Mouse (Mus musculus): ENCODE results near the gene Adprhl2. TPM values are rescaled to one million over a fixed set of nuclear protein-coding genes. Genes with fewer than 3 reads are reported as not detected.

The Adprhl2 gene
- polyA plus RNA-seq, 1 experiment from 2014 or later: 62.2 TPM

- H3K36me3 ChIP-seq (ENCODE audit: control insufficient read depth, insufficient read depth, low read length): no peaks in the 10 kb centered on the region
- H3K9me3 ChIP-seq (ENCODE audit: control insufficient read depth, low read length): no peaks in the 10 kb centered on the region
- peak overlapping the region; percentile 40 for H3K4me3 ChIP-seq (ENCODE audit: low read depth, low read length)
- peaks cover 6% of the 10 kb centered on the region; the same call in 1 of the 2 replicates for H3K4me1 ChIP-seq (replicated peaks; ENCODE audit: control insufficient read depth, insufficient read depth, low read length)
- H3K9ac ChIP-seq (ENCODE audit: low read depth, low read length): no peak overlapping the region
- no peak for ATAC-seq (replicated peaks; ENCODE audit: low FRiP score)
- H3K27ac ChIP-seq (ENCODE audit: low read depth, low read length): no peak overlapping the region
- whole genome bisulfite sequencing: 10% methylated on average over 27 of the region's 27 CpGs
- H3K4me2 ChIP-seq: peak overlapping the region; percentile 59
- DNase-seq (ENCODE audit: low spot score): no peak
- peaks cover 70% of the 10 kb centered on the region for H3K27me3 ChIP-seq (replicated peaks; ENCODE audit: control insufficient read depth, insufficient read depth, low read length)
These were observed 19.8 kb downstream of the Adprhl2 start for GRCm38 (mm10) chr4:126301584-126302309.

GRCm38 (mm10) chr4:126300916-126301583, 20.5 kb downstream of the Adprhl2 start:
- DNase-seq (ENCODE audit: low spot score): no peak
- Histone ChIP-seq H3K4me2 (peak overlapping the region; percentile 59), H3K4me3 (ENCODE audit: low read depth, low read length) (peak overlapping the region; percentile 40), H3K36me3 (ENCODE audit: control insufficient read depth, insufficient read depth, low read length) (no peaks in the 10 kb centered on the region), H3K9ac (ENCODE audit: low read depth, low read length) (no peak overlapping the region), H3K27me3 (replicated peaks; ENCODE audit: control insufficient read depth, insufficient read depth, low read length) (peaks cover 77% of the 10 kb centered on the region), H3K9me3 (ENCODE audit: control insufficient read depth, low read length) (no peaks in the 10 kb centered on the region), H3K27ac (ENCODE audit: low read depth, low read length) (no peak overlapping the region), H3K4me1 (replicated peaks; ENCODE audit: control insufficient read depth, insufficient read depth, low read length) (peaks cover 6% of the 10 kb centered on the region; the same call in 1 of the 2 replicates)
- WGBS: 2% methylated on average over 50 of the region's 50 CpGs
- ATAC-seq (replicated peaks; ENCODE audit: low FRiP score): no peak

- ATAC-seq (replicated peaks; ENCODE audit: low FRiP score): no peak
These were observed 24.8 kb downstream of the Adprhl2 start for GRCm38 (mm10) chr4:126296617-126297101.

GRCm38 (mm10) chr4:126295937-126296336, 25.6 kb downstream of the Adprhl2 start:
- Histone ChIP-seq H3K9me3 (ENCODE audit: control insufficient read depth, low read length) (no peaks in the 10 kb centered on the region), H3K27ac (ENCODE audit: low read depth, low read length) (no peak overlapping the region), H3K4me2 (no peak overlapping the region), H3K9ac (ENCODE audit: low read depth, low read length) (no peak overlapping the region), H3K4me3 (ENCODE audit: low read depth, low read length) (no peak overlapping the region), H3K36me3 (ENCODE audit: control insufficient read depth, insufficient read depth, low read length) (no peaks in the 10 kb centered on the region), H3K27me3 (replicated peaks; ENCODE audit: control insufficient read depth, insufficient read depth, low read length) (peaks cover 59% of the 10 kb centered on the region), H3K4me1 (replicated peaks; ENCODE audit: control insufficient read depth, insufficient read depth, low read length) (peaks cover 3% of the 10 kb centered on the region; the same call in 1 of the 2 replicates)
- 32% methylated on average over 4 of the region's 4 CpGs for WGBS
- ATAC-seq (replicated peaks; ENCODE audit: low FRiP score) (no peak), DNase-seq (ENCODE audit: low spot score) (no peak)

More at GRCm38 (mm10) chr4:126296617-126297101, 24.8 kb downstream of the Adprhl2 start:
- Histone ChIP-seq H3K9ac (ENCODE audit: low read depth, low read length) (peak overlapping the region; percentile 2; the same call in 1 of the 2 replicates), H3K27ac (ENCODE audit: low read depth, low read length) (no peak overlapping the region), H3K9me3 (ENCODE audit: control insufficient read depth, low read length) (no peaks in the 10 kb centered on the region), H3K4me2 (peak overlapping the region; percentile 71), H3K27me3 (replicated peaks; ENCODE audit: control insufficient read depth, insufficient read depth, low read length) (peaks cover 62% of the 10 kb centered on the region), H3K4me3 (ENCODE audit: low read depth, low read length) (peak overlapping the region; percentile 36), H3K4me1 (replicated peaks; ENCODE audit: control insufficient read depth, insufficient read depth, low read length) (peaks cover 6% of the 10 kb centered on the region; the same call in 1 of the 2 replicates), H3K36me3 (ENCODE audit: control insufficient read depth, insufficient read depth, low read length) (no peaks in the 10 kb centered on the region)
- DNase-seq (ENCODE audit: low spot score): peak; percentile 56
- 2% methylated on average over 34 of the region's 34 CpGs for WGBS

GRCm38 (mm10) chr4:126295152-126295551, 26.4 kb downstream of the Adprhl2 start:
- no peaks in the 10 kb centered on the region for H3K9me3 ChIP-seq (ENCODE audit: control insufficient read depth, low read length)
- H3K4me2 ChIP-seq: no peak overlapping the region
- no peak overlapping the region for H3K9ac ChIP-seq (ENCODE audit: low read depth, low read length)
- no peak overlapping the region for H3K27ac ChIP-seq (ENCODE audit: low read depth, low read length)
- no peaks in the 10 kb centered on the region for H3K36me3 ChIP-seq (ENCODE audit: control insufficient read depth, insufficient read depth, low read length)
- H3K27me3 ChIP-seq (replicated peaks; ENCODE audit: control insufficient read depth, insufficient read depth, low read length): peaks cover 58% of the 10 kb centered on the region
- peaks cover 2% of the 10 kb centered on the region; the same call in 1 of the 2 replicates for H3K4me1 ChIP-seq (replicated peaks; ENCODE audit: control insufficient read depth, insufficient read depth, low read length)
- DNase-seq (ENCODE audit: low spot score) (no peak), ATAC-seq (replicated peaks; ENCODE audit: low FRiP score) (no peak)
- no peak overlapping the region for H3K4me3 ChIP-seq (ENCODE audit: low read depth, low read length)
- WGBS: 58% methylated on average over 6 of the region's 6 CpGs

- Histone ChIP-seq H3K9ac (ENCODE audit: low read depth, low read length) (no peak overlapping the region), H3K27me3 (replicated peaks; ENCODE audit: control insufficient read depth, insufficient read depth, low read length) (peaks cover 59% of the 10 kb centered on the region), H3K27ac (ENCODE audit: low read depth, low read length) (no peak overlapping the region), H3K4me3 (ENCODE audit: low read depth, low read length) (no peak overlapping the region), H3K9me3 (ENCODE audit: control insufficient read depth, low read length) (no peaks in the 10 kb centered on the region), H3K4me2 (no peak overlapping the region), H3K4me1 (replicated peaks; ENCODE audit: control insufficient read depth, insufficient read depth, low read length) (peaks cover 6% of the 10 kb centered on the region; the same call in 1 of the 2 replicates), H3K36me3 (ENCODE audit: control insufficient read depth, insufficient read depth, low read length) (no peaks in the 10 kb centered on the region)
- ATAC-seq (replicated peaks; ENCODE audit: low FRiP score): no peak
- WGBS: 27% methylated on average over 13 of the region's 13 CpGs
- DNase-seq (ENCODE audit: low spot score): no peak
These were observed 30.3 kb downstream of the Adprhl2 start for GRCm38 (mm10) chr4:126291196-126291595.

- 76% methylated on average over 8 of the region's 8 CpGs for WGBS
- no peak overlapping the region for H3K4me3 ChIP-seq (ENCODE audit: low read depth, low read length)
- no peaks in the 10 kb centered on the region for H3K9me3 ChIP-seq (ENCODE audit: control insufficient read depth, low read length)
- H3K27ac ChIP-seq (ENCODE audit: low read depth, low read length): no peak overlapping the region
- peaks cover 59% of the 10 kb centered on the region for H3K27me3 ChIP-seq (replicated peaks; ENCODE audit: control insufficient read depth, insufficient read depth, low read length)
- H3K4me1 ChIP-seq (replicated peaks; ENCODE audit: control insufficient read depth, insufficient read depth, low read length): peaks cover 6% of the 10 kb centered on the region; the same call in 1 of the 2 replicates
- H3K36me3 ChIP-seq (ENCODE audit: control insufficient read depth, insufficient read depth, low read length): no peaks in the 10 kb centered on the region
- no peak overlapping the region for H3K9ac ChIP-seq (ENCODE audit: low read depth, low read length)
- DNase-seq (ENCODE audit: low spot score) (no peak), ATAC-seq (replicated peaks; ENCODE audit: low FRiP score) (no peak)
- H3K4me2 ChIP-seq: no peak overlapping the region
These were observed 31.2 kb downstream of the Adprhl2 start for GRCm38 (mm10) chr4:126290314-126290713.

- H3K36me3 ChIP-seq (ENCODE audit: control insufficient read depth, insufficient read depth, low read length): no peaks in the 10 kb centered on the region
- no peak overlapping the region for H3K4me3 ChIP-seq (ENCODE audit: low read depth, low read length)
- H3K9ac ChIP-seq (ENCODE audit: low read depth, low read length): no peak overlapping the region
- 0 out of 2 replicates have a peak overlapping the region, but pooled peaks have one; percentile 7 for H3K4me2 ChIP-seq
- 32% methylated on average over 17 of the region's 17 CpGs for WGBS
- no peaks in the 10 kb centered on the region for H3K9me3 ChIP-seq (ENCODE audit: control insufficient read depth, low read length)
- no peak overlapping the region for H3K27ac ChIP-seq (ENCODE audit: low read depth, low read length)
- H3K4me1 ChIP-seq (replicated peaks; ENCODE audit: control insufficient read depth, insufficient read depth, low read length): peaks cover 6% of the 10 kb centered on the region; the same call in 1 of the 2 replicates
- DNase-seq (ENCODE audit: low spot score) (no peak), ATAC-seq (replicated peaks; ENCODE audit: low FRiP score) (no peak)
- H3K27me3 ChIP-seq (replicated peaks; ENCODE audit: control insufficient read depth, insufficient read depth, low read length): peaks cover 69% of the 10 kb centered on the region
These were observed 33.3 kb downstream of the Adprhl2 start for GRCm38 (mm10) chr4:126288085-126288666.
